Comparison of ENCODE assay signal across 9 mouse cellular contexts in genomic region chr4:98436664-98437363, GRCm38 (mm10). TPM values are rescaled to one million over a fixed set of nuclear protein-coding genes. Genes with fewer than 3 reads are reported as not detected.
DNase-seq lines count a peak whose midpoint lies in the region; ATAC-seq lines count a peak whose summit lies in the region.
"Had no signal": no experiment of that assay in that cellular context is flagged by ENCODE, and none has a peak within 500 bp of the region (broad histone marks: within the 10 kb centered on the region; RNA-seq: fewer than 3 reads in every experiment).

No protein-coding gene starts in this region.

- no peaks in the 10 kb centered on the region for H3K36me3 ChIP-seq in forebrain, embryonic 14.5 days (ENCODE audit: control insufficient read depth, insufficient read depth, low read length)
- H3K36me3 ChIP-seq in forebrain, embryonic 12.5 days (replicated peaks) = no peaks in the 10 kb centered on the region
- peaks cover 18% of the 10 kb centered on the region for H3K36me3 ChIP-seq in kidney, embryonic 15.5 days
- H3K36me3 ChIP-seq: hindbrain, embryonic 15.5 days had no signal

- H3K4me2 ChIP-seq in forebrain, embryonic 14.5 days (ENCODE audit: low read length) = no peak overlapping the region
- no peak overlapping the region for H3K4me2 ChIP-seq in forebrain, embryonic 12.5 days
- H3K4me2 ChIP-seq in kidney, embryonic 15.5 days = peak overlapping the region; percentile 30
- H3K4me2 ChIP-seq: hindbrain, embryonic 15.5 days had no signal

- no peak overlapping the region for H3K27ac ChIP-seq in forebrain, embryonic 14.5 days (ENCODE audit: low read depth, low read length)
- H3K27ac ChIP-seq in forebrain, embryonic 12.5 days = no peak overlapping the region
- no peak overlapping the region for H3K27ac ChIP-seq in kidney, embryonic 15.5 days
- H3K27ac ChIP-seq: hindbrain, embryonic 15.5 days had no signal

- DNase-seq in forebrain, embryonic 14.5 days (ENCODE audit: low spot score) = peak; percentile 26
- peak; percentile 94 for DNase-seq in T-cell, adult 2 months (ENCODE audit: low spot score)
- DNase-seq in cerebellum, adult 11 months = no peak
- no peak for DNase-seq in testis, postnatal 14 days (ENCODE audit: low spot score)
- DNase-seq in frontal cortex, postnatal 25 days (ENCODE audit: low spot score in 2 of 2) = no peak

- H3K9me3 ChIP-seq in forebrain, embryonic 14.5 days (replicated peaks; ENCODE audit: control insufficient read depth, low read length) = no peaks in the 10 kb centered on the region
- no peaks in the 10 kb centered on the region for H3K9me3 ChIP-seq in forebrain, embryonic 12.5 days
- no peaks in the 10 kb centered on the region for H3K9me3 ChIP-seq in kidney, embryonic 15.5 days (replicated peaks)
- H3K9me3 ChIP-seq: hindbrain, embryonic 15.5 days had no signal

- 63% methylated on average over 12 of the region's 12 CpGs for WGBS in forebrain, embryonic 14.5 days
- WGBS in forebrain, embryonic 12.5 days = 71% methylated on average over 12 of the region's 12 CpGs
- 62% methylated on average over 12 of the region's 12 CpGs for WGBS in kidney, embryonic 15.5 days

- H3K9ac ChIP-seq in forebrain, embryonic 14.5 days (ENCODE audit: low read length) = no peak overlapping the region
- H3K9ac ChIP-seq in forebrain, embryonic 12.5 days = no peak overlapping the region
- no peak overlapping the region for H3K9ac ChIP-seq in kidney, embryonic 15.5 days
- H3K9ac ChIP-seq: hindbrain, embryonic 15.5 days had no signal

- no peak for ATAC-seq in forebrain, embryonic 14.5 days
- ATAC-seq in forebrain, embryonic 12.5 days (ENCODE audit: low FRiP score) = no peak
- no peak for ATAC-seq in kidney, embryonic 15.5 days (replicated peaks; ENCODE audit: low FRiP score)
- peak; percentile 76 for ATAC-seq in monocyte, adult 5-6 weeks (replicated peaks; ENCODE audit: insufficient number of reproducible peaks, low FRiP score, low TSS enrichment, poor library complexity, severe bottlenecking)

- no peaks in the 10 kb centered on the region; the same call in 1 of the 2 replicates for H3K4me1 ChIP-seq in forebrain, embryonic 14.5 days (ENCODE audit: control insufficient read depth, insufficient read depth, low read length)
- 0 out of 2 replicates have a peak, but pooled peaks cover 8% of the 10 kb centered on the region for H3K4me1 ChIP-seq in forebrain, embryonic 12.5 days
- 0 out of 2 replicates have a peak, but pooled peaks cover 4% of the 10 kb centered on the region for H3K4me1 ChIP-seq in kidney, embryonic 15.5 days
- H3K4me1 ChIP-seq: hindbrain, embryonic 15.5 days had no signal

- no peaks in the 10 kb centered on the region for H3K27me3 ChIP-seq in forebrain, embryonic 14.5 days (replicated peaks; ENCODE audit: control insufficient read depth, insufficient read depth, low read length)
- no peaks in the 10 kb centered on the region for H3K27me3 ChIP-seq in forebrain, embryonic 12.5 days
- no peaks in the 10 kb centered on the region for H3K27me3 ChIP-seq in kidney, embryonic 15.5 days
- H3K27me3 ChIP-seq: hindbrain, embryonic 15.5 days had no signal

- H3K4me3 ChIP-seq in forebrain, embryonic 14.5 days (ENCODE audit: low read depth, low read length) = no peak overlapping the region
- H3K4me3 ChIP-seq in forebrain, embryonic 12.5 days (replicated peaks) = no peak overlapping the region
- no peak overlapping the region; the same call in 1 of the 2 replicates for H3K4me3 ChIP-seq in kidney, embryonic 15.5 days (replicated peaks)
- H3K4me3 ChIP-seq: hindbrain, embryonic 15.5 days had no signal

RNA-seq across cellular contexts. Expression of gene Patj, which starts 41.2 kb away (rescaled TPM):
- polyA plus RNA-seq in forebrain, embryonic 14.5 days (2014; fragmentation: Nextera tagmentation; extraction: Ambion mirVana) = 7.1 and 7.5 TPM in 2 replicates
- polyA plus RNA-seq in forebrain, embryonic 12.5 days (2016; fragmentation: Nextera tagmentation; extraction: Ambion mirVana) = 10.7 and 12.9 TPM in 2 replicates
- polyA plus RNA-seq in kidney, embryonic 15.5 days (2015; fragmentation: Nextera tagmentation; extraction: Ambion mirVana) = 26.5 and 26.6 TPM in 2 replicates
- total RNA-seq in monocyte, adult 5-6 weeks (2017) = 3.1 to 21.5 TPM (median 11.7 TPM) in 3 replicates

RNA-seq across cellular contexts. Expression of gene Tm2d1, which starts 53.7 kb away (rescaled TPM):
- 111 and 130 TPM in 2 replicates for polyA plus RNA-seq in forebrain, embryonic 14.5 days (2014; fragmentation: Nextera tagmentation; extraction: Ambion mirVana)
- 88.8 and 92.2 TPM in 2 replicates for polyA plus RNA-seq in forebrain, embryonic 12.5 days (2016; fragmentation: Nextera tagmentation; extraction: Ambion mirVana)
- 99.6 and 113 TPM in 2 replicates for polyA plus RNA-seq in kidney, embryonic 15.5 days (2015; fragmentation: Nextera tagmentation; extraction: Ambion mirVana)
- total RNA-seq in monocyte, adult 5-6 weeks (2017) = 51.1 to 74.7 TPM (median 65.5 TPM) in 3 replicates

Comparison
In these comparisons a context has a peak if more than half of its experiments do, and no peak if none do; other contexts are left out.
1. DNase-seq: peak in forebrain, embryonic 14.5 days (single experiment) and T-cell, adult 2 months (single experiment); none in cerebellum, adult 11 months (single experiment), testis, postnatal 14 days (single experiment) and frontal cortex, postnatal 25 days (0 of 2).